Mouse (Mus musculus) stomach, embryonic 14.5 days (tissue): Measurements from ENCODE around the gene Casz1. TPM values are rescaled to one million over a fixed set of nuclear protein-coding genes. Genes with fewer than 3 reads are reported as not detected.

Experiments
- ATAC-seq: fragments of 200-750 bp; cut with Nextera tagmentation; 2 replicates; pipeline ENCODE4 v1.8.0; 2017; ENCODE audit warnings: low read depth, moderate TSS enrichment; ENCODE audit not compliant: insufficient number of reproducible peaks, insufficient read depth, low FRiP score
- H3K27ac ChIP-seq: fragments of 300-500 bp; sonication (generic); 2 replicates; pipeline ENCODE4 v1.5.1; 2014; ENCODE audit warnings: mild to moderate bottlenecking, low read length, moderate library complexity, mixed read lengths
- H3K27me3 ChIP-seq: fragments of 300-500 bp; sonication (generic); 2 replicates; pipeline ENCODE4 v1.6.1; 2014; ENCODE audit warnings: low read length, control low read depth, mixed read lengths; ENCODE audit not compliant: control insufficient read depth, insufficient read depth
- H3K36me3 ChIP-seq: fragments of 300-500 bp; sonication (generic); 2 replicates; pipeline ENCODE4 v1.6.1; 2014; ENCODE audit warnings: mild to moderate bottlenecking, control low read depth, low read length, moderate library complexity, mixed read lengths; ENCODE audit not compliant: control insufficient read depth, insufficient read depth
- H3K4me1 ChIP-seq: fragments of 300-500 bp; sonication (generic); 2 replicates; pipeline ENCODE4 v1.6.1; 2014; ENCODE audit warnings: low read length, control low read depth, mixed read lengths; ENCODE audit not compliant: control insufficient read depth, insufficient read depth
- H3K4me2 ChIP-seq: fragments of 300-500 bp; sonication (generic); replicated peaks from 2 replicates; pipeline ENCODE4 v1.6.1; 2014; ENCODE audit warnings: low read depth, low read length, control low read depth
- H3K4me3 ChIP-seq: fragments of 300-500 bp; sonication (generic); 2 replicates; pipeline ENCODE4 v1.5.1; 2014; ENCODE audit warnings: low read depth, low read length, control low read depth
- H3K9ac ChIP-seq: fragments of 300-500 bp; sonication (generic); replicated peaks from 2 replicates; pipeline ENCODE4 v1.6.1; 2014; ENCODE audit warnings: low read depth, mild to moderate bottlenecking, control low read depth, low read length, moderate library complexity, mixed read lengths
- H3K9me3 ChIP-seq: fragments of 300-500 bp; sonication (generic); 2 replicates; pipeline ENCODE4 v1.6.1; 2016; ENCODE audit warnings: low read depth, low read length, control low read depth; ENCODE audit not compliant: control insufficient read depth
- WGBS: fragments of 180-500 bp; shearing (Covaris S2); extraction: QIAGEN DNeasy Blood & Tissue Kit; methylation state at CpG from one replicate; pipeline ENCODE4 v1.1.7; 2014; 5-methylcytosine and 5-hydroxymethylcytosine counted together
- polyA plus RNA-seq: library from polyadenylated mRNA; unstranded; fragments of >200 nt; fragmentation: Nextera tagmentation; extraction: Ambion mirVana; gene quantifications from 2 replicates; pipeline ENCODE4 v1.2.1, GENCODE M21; 2014

Gene Casz1
- polyA plus RNA-seq, 1 experiment from 2014 or later: 10.3 TPM

GRCm38 (mm10) chr4:148772658-148773057 is 31.6 kb upstream of the Casz1 start:
- peaks cover 10% of the 10 kb centered on the region for H3K27me3 ChIP-seq
- ATAC-seq: no peak
- WGBS: 65% methylated on average over 6 of the region's 6 CpGs

GRCm38 (mm10) chr4:148774036-148774435 is 30.2 kb upstream of the Casz1 start:
- Histone ChIP-seq H3K4me2 (no peak overlapping the region), H3K9ac (no peak overlapping the region), H3K27ac (no peak overlapping the region), H3K9me3 (no peaks in the 10 kb centered on the region), H3K4me1 (no peaks in the 10 kb centered on the region), H3K27me3 (peaks cover 10% of the 10 kb centered on the region), H3K4me3 (no peak overlapping the region), H3K36me3 (no peaks in the 10 kb centered on the region)
- 75% methylated on average over 6 of the region's 6 CpGs for WGBS
- ATAC-seq: no peak

More at GRCm38 (mm10) chr4:148772658-148773057, 31.6 kb upstream of the Casz1 start:
- no peaks in the 10 kb centered on the region for H3K36me3 ChIP-seq
- no peak overlapping the region for H3K4me3 ChIP-seq
- H3K4me2 ChIP-seq: no peak overlapping the region
- H3K27ac ChIP-seq: no peak overlapping the region
- no peaks in the 10 kb centered on the region for H3K4me1 ChIP-seq
- H3K9me3 ChIP-seq: no peaks in the 10 kb centered on the region
- H3K9ac ChIP-seq: no peak overlapping the region

- H3K27ac ChIP-seq: no peak overlapping the region
- H3K9me3 ChIP-seq: no peaks in the 10 kb centered on the region
- H3K27me3 ChIP-seq: peaks cover 10% of the 10 kb centered on the region
- 65% methylated on average over 10 of the region's 10 CpGs for WGBS
- H3K4me3 ChIP-seq: no peak overlapping the region
- ATAC-seq: no peak
- H3K9ac ChIP-seq: no peak overlapping the region
- no peak overlapping the region for H3K4me2 ChIP-seq
- no peaks in the 10 kb centered on the region for H3K4me1 ChIP-seq
- H3K36me3 ChIP-seq: no peaks in the 10 kb centered on the region
Measured at GRCm38 (mm10) chr4:148775476-148776269, 28.6 kb upstream of the Casz1 start.

GRCm38 (mm10) chr4:148780097-148780621 is 24.1 kb upstream of the Casz1 start:
- no peaks in the 10 kb centered on the region for H3K36me3 ChIP-seq
- 50% methylated on average over 8 of the region's 8 CpGs for WGBS
- no peak overlapping the region for H3K4me2 ChIP-seq
- ATAC-seq: no peak
- no peak overlapping the region for H3K4me3 ChIP-seq
- H3K27ac ChIP-seq: no peak overlapping the region
- H3K9ac ChIP-seq: no peak overlapping the region
- H3K4me1 ChIP-seq: no peaks in the 10 kb centered on the region
- H3K9me3 ChIP-seq: no peaks in the 10 kb centered on the region
- H3K27me3 ChIP-seq: no peaks in the 10 kb centered on the region

- no peak overlapping the region for H3K4me2 ChIP-seq
Measured at GRCm38 (mm10) chr4:148781516-148781915, 22.7 kb upstream of the Casz1 start.

GRCm38 (mm10) chr4:148782880-148783279 is 21.3 kb upstream of the Casz1 start:
- no peak overlapping the region for H3K9ac ChIP-seq
- no peak overlapping the region for H3K4me2 ChIP-seq
- no peak overlapping the region for H3K4me3 ChIP-seq
- 86% methylated on average over 6 of the region's 6 CpGs for WGBS
- no peaks in the 10 kb centered on the region for H3K9me3 ChIP-seq
- H3K4me1 ChIP-seq: no peaks in the 10 kb centered on the region; the same call in 1 of the 2 replicates
- no peak overlapping the region for H3K27ac ChIP-seq
- ATAC-seq: no peak
- no peaks in the 10 kb centered on the region for H3K27me3 ChIP-seq
- no peaks in the 10 kb centered on the region for H3K36me3 ChIP-seq

More at GRCm38 (mm10) chr4:148781516-148781915, 22.7 kb upstream of the Casz1 start:
- Histone ChIP-seq H3K4me1 (no peaks in the 10 kb centered on the region), H3K36me3 (no peaks in the 10 kb centered on the region), H3K9me3 (no peaks in the 10 kb centered on the region), H3K9ac (no peak overlapping the region), H3K4me3 (no peak overlapping the region), H3K27ac (no peak overlapping the region), H3K27me3 (no peaks in the 10 kb centered on the region)
- ATAC-seq: no peak
- WGBS: 83% methylated on average over 7 of the region's 7 CpGs

GRCm38 (mm10) chr4:148783760-148784159 is 20.5 kb upstream of the Casz1 start:
- 64% methylated on average over 6 of the region's 6 CpGs for WGBS
- Histone ChIP-seq H3K4me3 (no peak overlapping the region), H3K9me3 (no peaks in the 10 kb centered on the region), H3K27ac (no peak overlapping the region), H3K9ac (no peak overlapping the region), H3K4me2 (no peak overlapping the region), H3K27me3 (no peaks in the 10 kb centered on the region), H3K36me3 (no peaks in the 10 kb centered on the region), H3K4me1 (no peaks in the 10 kb centered on the region; the same call in 1 of the 2 replicates)
- no peak for ATAC-seq

GRCm38 (mm10) chr4:148785053-148785567 is 19.1 kb upstream of the Casz1 start:
- H3K4me3 ChIP-seq: no peak overlapping the region
- no peak for ATAC-seq
- H3K9me3 ChIP-seq: no peaks in the 10 kb centered on the region
- H3K27ac ChIP-seq: no peak overlapping the region
- 76% methylated on average over 6 of the region's 6 CpGs for WGBS
- H3K4me1 ChIP-seq: no peaks in the 10 kb centered on the region; the same call in 1 of the 2 replicates
- H3K4me2 ChIP-seq: no peak overlapping the region
- no peak overlapping the region for H3K9ac ChIP-seq
- H3K36me3 ChIP-seq: no peaks in the 10 kb centered on the region
- no peaks in the 10 kb centered on the region for H3K27me3 ChIP-seq
